Mouse (Mus musculus) bone marrow macrophage, adult 2 months (primary cell): ENCODE measurements around the gene Olfr728.

Source experiments
- CTCF ChIP-seq: IDR thresholded peaks from 2 replicates; pipeline ENCODE4 v1.5.1; 2012; ENCODE audit warnings: low read depth, mild to moderate bottlenecking, low read length, moderate library complexity
- POLR2A ChIP-seq: IDR thresholded peaks from 2 replicates; pipeline ENCODE4 v1.6.1; 2012; ENCODE audit warnings: mild to moderate bottlenecking, low read depth, low read length, borderline replicate concordance

DNA sequence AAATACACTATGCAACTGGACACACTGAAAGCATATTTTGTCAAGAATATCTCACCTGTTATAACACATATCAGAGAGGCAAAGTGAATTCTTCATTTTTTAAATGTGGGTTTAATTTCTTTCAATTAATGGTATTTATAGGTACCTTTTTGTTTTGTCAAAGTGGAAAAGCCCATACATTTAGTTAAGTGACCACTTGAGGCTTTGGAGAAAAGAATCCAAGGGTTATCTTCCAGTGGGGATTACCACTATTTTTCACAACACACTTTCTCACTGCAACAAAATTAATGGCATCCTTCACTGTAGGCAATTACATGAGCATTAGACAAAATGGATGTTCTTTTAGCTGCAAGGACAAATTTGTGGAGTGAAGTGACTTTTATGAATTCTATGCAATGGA is 10.3 kb upstream of the Olfr728 start, which contains the start of gene Olfr729:
- TF ChIP-seq CTCF: no peak
- no peak for TF ChIP-seq POLR2A
